Mouse (Mus musculus): ENCODE measurements around the gene Blmh.

Blmh gene

GRCm38 (mm10) chr11:76924759-76925236 lies at the start of gene Blmh:
Blmh (plus strand) TSS chr11:76924809.
- no peak for DNase-seq

GRCm38 (mm10) chr11:76879816-76880215 lies 44.8 kb upstream of the Blmh start:
- DNase-seq, result no peak

- no peak for DNase-seq
Measured at GRCm38 (mm10) chr11:76884451-76884850, 40.2 kb upstream of the Blmh start.

GRCm38 (mm10) chr11:76889339-76890164 lies 35.1 kb upstream of the Blmh start:
- DNase-seq, result no peak

DNA sequence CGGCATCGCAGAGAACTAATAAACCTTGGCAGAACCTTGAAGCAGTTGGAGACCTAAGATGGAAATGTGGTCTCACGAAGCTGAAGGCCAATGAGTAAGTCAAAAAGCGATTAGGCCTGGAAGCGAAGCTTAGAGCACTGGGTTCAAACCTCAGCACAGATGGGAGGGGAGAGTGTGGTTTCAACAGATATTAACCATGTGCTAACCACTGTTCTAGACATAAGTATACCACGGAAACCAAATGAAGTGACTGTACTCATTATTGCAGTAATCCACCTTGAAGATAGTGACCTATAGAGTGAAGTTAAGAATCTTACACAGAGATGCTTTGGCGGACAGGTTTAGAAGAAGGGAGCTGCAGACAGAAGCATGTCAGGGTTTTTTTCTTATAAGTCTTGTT lies 33.4 kb upstream of the Blmh start:
- no peak for DNase-seq

GRCm38 (mm10) chr11:76891738-76892349 lies 32.8 kb upstream of the Blmh start:
- DNase-seq, result peak in 1 of 2 experiments; percentile 6

- DNase-seq, result no peak
Measured at GRCm38 (mm10) chr11:76892972-76893371, 31.6 kb upstream of the Blmh start.

- no peak for DNase-seq
Measured at GRCm38 (mm10) chr11:76893570-76893969, 31.0 kb upstream of the Blmh start.

- peak; percentile 36 to 37 for DNase-seq
Measured at GRCm38 (mm10) chr11:76894240-76894639, 30.4 kb upstream of the Blmh start.

GRCm38 (mm10) chr11:76896360-76896759 lies 28.2 kb upstream of the Blmh start:
- DNase-seq, result no peak

DNA sequence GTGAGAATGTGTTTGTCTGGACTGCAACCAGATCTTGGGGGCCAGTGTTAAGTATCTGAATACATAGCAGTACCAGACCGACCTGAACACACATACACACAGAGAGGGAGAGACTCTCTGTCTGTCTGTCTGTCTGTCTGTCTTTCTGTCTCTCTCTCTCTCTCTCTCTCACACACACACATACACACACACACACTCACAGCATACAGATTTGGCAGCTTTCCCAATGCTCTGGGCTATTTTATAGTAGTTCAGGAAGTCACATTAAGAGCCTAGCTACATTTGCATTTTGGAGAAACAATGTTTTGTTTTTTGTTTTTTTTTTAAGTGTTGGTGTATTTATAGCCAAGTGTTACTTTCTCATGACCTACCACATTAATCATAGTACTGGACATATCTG lies 27.5 kb upstream of the Blmh start:
- no peak for DNase-seq

GRCm38 (mm10) chr11:76897871-76898270 lies 26.7 kb upstream of the Blmh start:
- no peak for DNase-seq

DNA sequence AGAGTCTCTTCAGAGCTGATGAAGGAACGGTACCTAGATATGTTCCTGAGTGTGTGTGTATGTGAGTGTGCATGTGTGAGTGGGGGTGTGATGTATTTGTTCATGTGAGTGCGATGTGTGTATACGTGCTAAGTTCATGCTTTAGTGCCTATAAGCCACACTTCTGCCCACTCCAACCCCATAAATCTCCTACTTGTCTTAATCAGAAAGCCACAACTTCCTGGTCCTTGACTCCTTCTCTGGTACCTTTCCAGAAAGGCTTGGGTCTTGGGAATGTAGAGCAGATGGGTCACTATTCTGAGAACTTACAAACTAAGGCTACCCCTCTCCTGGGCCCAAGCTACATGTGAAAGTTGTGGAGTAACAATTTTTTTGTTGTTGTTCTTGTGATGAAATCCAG lies 25.9 kb upstream of the Blmh start:
- DNase-seq, result no peak

- DNase-seq, result no peak
Measured at GRCm38 (mm10) chr11:76899758-76900738, 24.6 kb upstream of the Blmh start.

- no peak for DNase-seq
Measured at GRCm38 (mm10) chr11:76901579-76902361, 22.8 kb upstream of the Blmh start, which contains the start of gene Tmigd1. Tmigd1 (plus strand) TSS chr11:76902159.

DNA sequence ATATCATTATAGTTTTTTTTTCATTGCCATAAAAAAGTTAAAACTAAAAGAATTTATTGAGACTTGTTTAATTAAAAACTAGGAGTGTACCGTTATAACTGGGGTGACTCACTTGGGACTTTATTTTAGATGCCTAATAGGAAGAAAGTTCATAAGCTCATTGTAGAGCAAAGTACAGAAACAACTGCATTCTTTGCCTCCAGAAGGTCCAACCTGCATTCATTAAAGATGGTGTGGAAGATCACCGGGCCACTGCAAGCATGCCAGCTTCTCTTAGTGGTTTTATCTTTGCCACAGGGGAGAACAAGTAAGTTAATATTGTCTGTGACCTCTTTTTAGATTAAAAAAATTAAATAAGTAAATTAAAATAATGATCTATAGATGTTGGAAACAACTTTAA lies 20.3 kb upstream of the Blmh start:
- DNase-seq, result no peak

GRCm38 (mm10) chr11:76908651-76909050 lies 16.0 kb upstream of the Blmh start:
- no peak for DNase-seq

DNA sequence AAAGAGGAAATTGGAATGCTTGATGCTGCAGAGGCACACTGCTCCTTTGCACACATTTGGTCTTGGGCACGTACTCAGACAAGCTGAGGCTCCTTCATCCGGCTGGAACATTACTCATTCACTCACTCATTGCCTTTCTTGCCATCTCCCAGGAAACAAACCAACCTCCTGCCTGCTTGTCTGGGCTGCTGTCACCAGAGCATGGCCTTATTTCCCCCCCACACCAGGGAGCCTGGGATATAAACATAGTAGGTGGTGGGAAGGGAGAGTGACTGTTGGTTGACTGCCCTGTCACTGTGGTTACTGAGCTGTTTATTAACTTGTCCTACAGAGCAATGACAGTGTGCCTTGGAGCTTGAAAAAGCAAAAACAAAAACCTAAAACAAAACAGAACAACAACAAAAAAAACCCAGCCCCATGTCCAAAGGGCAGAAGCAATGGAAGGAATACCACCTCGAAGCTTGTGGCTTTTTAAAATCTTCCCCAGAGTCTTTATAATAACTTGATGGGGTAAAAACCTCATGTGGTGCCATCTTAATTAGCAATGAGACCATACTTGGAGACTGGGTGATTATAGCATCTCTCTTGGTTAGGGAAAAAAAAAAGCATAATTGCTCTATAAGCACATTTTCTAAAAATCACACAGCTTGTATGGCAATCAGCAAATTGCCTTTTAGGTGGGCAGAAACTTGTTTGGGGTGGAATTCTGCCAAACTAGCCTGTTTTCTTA lies 13.1 kb upstream of the Blmh start:
- DNase-seq, result no peak

GRCm38 (mm10) chr11:76912055-76912395 lies 12.6 kb upstream of the Blmh start:
- DNase-seq, result no peak

DNA sequence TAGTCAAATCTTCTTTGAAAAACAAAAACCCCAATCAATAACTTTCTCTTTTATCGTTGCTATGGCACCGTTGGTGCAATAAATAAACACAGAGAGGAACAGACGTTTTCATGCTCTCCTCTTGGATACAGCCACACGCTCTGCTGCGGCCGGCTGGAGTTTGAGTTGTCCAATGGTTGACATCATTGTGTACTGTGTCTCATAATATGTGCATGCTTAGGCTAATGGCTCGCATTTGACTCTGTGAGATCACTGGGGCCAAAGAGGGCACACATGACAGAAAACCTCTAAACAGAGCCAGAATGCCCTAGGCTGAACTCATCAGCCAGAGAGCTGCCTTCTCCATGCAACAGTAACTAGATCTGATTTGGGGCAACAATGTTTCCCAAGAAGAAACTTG lies 10.2 kb upstream of the Blmh start:
- no peak for DNase-seq

DNA sequence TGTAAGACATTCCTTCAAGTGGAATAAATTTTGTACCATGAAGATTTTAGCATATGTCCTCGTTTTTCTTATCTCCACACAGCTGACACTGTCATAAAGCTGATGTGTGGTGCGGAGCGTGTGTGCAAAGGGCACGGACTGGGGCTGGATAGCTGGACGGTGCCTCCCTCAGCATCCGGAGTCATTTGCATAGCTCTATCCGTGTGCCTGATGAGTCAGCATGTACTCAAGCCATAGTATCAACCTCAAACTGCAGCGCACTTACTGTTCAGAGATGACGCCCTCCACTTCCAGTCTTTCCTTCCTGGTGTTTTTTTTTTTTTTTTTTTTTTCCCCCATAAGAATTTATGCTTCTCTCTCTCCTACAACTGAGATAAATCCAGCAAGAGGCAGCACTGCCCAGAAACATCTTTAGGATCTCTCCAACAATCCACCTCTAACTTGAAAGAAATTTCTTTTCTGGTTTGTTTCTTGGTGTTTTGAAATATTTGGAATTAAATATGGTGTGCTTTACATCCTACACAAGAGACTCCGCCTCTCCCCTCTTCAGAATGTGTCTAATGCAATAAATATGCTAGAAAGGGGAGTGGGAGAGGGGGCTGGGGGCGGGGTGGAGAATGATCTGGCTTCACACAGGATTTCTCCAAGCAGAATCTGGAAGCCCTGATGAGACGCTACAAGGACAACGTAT lies 7.9 kb upstream of the Blmh start:
- DNase-seq, result no peak

Data from B cell, adult 2 months (primary cell).